In genomic region chr7:112183258-112183841, GRCm38 (mm10) we compare ENCODE assay signal across 8 mouse cellular contexts. TPM values are rescaled to one million over a fixed set of nuclear protein-coding genes. Genes with fewer than 3 reads are reported as not detected.
DNase-seq lines count a peak whose midpoint lies in the region; ATAC-seq and TF ChIP-seq lines count a peak whose summit lies in the region.

No protein-coding gene starts in this region.

- ATAC-seq in intestine, postnatal 0 days = no peak
- ATAC-seq in midbrain, embryonic 12.5 days (ENCODE audit: low FRiP score, low read depth) = peak; percentile 64

- peak; percentile 100 for TF ChIP-seq CTCF in intestine, postnatal 0 days (IDR thresholded peaks at IDR 0.05; ENCODE audit: low read depth)

- no peaks in the 10 kb centered on the region for H3K36me3 ChIP-seq in intestine, postnatal 0 days (ENCODE audit: control insufficient read depth, insufficient read depth)
- H3K36me3 ChIP-seq in midbrain, embryonic 12.5 days = no peaks in the 10 kb centered on the region

- H3K4me1 ChIP-seq in intestine, postnatal 0 days (replicated peaks; ENCODE audit: control insufficient read depth, insufficient read depth, low read length) = peaks cover 7% of the 10 kb centered on the region
- peaks cover 7% of the 10 kb centered on the region; the same call in 1 of the 2 replicates for H3K4me1 ChIP-seq in midbrain, embryonic 12.5 days

- H3K9me3 ChIP-seq in intestine, postnatal 0 days (ENCODE audit: control insufficient read depth) = no peaks in the 10 kb centered on the region
- H3K9me3 ChIP-seq in midbrain, embryonic 12.5 days = no peaks in the 10 kb centered on the region

- DNase-seq in adipocyte (ENCODE audit: low spot score) = peak; percentile 90
- peak; percentile 89 to 92 for DNase-seq in cerebellum, postnatal 4 days (ENCODE audit: low spot score in 2 of 2)
- DNase-seq in gastrocnemius, postnatal 10 days = peak; percentile 87
- peak; percentile 91 to 98 for DNase-seq in left cerebral cortex, postnatal 25 days (ENCODE audit: low spot score in 2 of 2)
- DNase-seq in skeletal muscle tissue, adult 2 months (ENCODE audit: low read depth, low spot score) = peak; percentile 91
- DNase-seq in yolk sac, embryonic 10.5 days (ENCODE audit: low spot score) = peak; percentile 68

- WGBS in intestine, postnatal 0 days = 36% methylated on average over 5 of the region's 5 CpGs
- WGBS in midbrain, embryonic 12.5 days = 35% methylated on average over 5 of the region's 5 CpGs

- H3K4me3 ChIP-seq in intestine, postnatal 0 days (ENCODE audit: low read depth, low read length) = no peak overlapping the region
- H3K4me3 ChIP-seq in midbrain, embryonic 12.5 days = no peak overlapping the region

- intact Hi-C loops in left cerebral cortex, postnatal 25 days (cut with DNase I) = loop anchor here (2.0 kb wide), 2 partner anchors 43 to 185 kb away; no protein-coding TSS in a partner anchor

- no peak overlapping the region for H3K9ac ChIP-seq in intestine, postnatal 0 days (ENCODE audit: low read depth, low read length)
- H3K9ac ChIP-seq in midbrain, embryonic 12.5 days (replicated peaks) = no peak overlapping the region

- H3K27ac ChIP-seq in intestine, postnatal 0 days (ENCODE audit: low read depth, low read length) = no peak overlapping the region
- no peak overlapping the region for H3K27ac ChIP-seq in midbrain, embryonic 12.5 days (replicated peaks)

- no peak overlapping the region for H3K4me2 ChIP-seq in intestine, postnatal 0 days (replicated peaks; ENCODE audit: low read depth)
- H3K4me2 ChIP-seq in midbrain, embryonic 12.5 days (replicated peaks) = no peak overlapping the region

- H3K27me3 ChIP-seq in intestine, postnatal 0 days (replicated peaks; ENCODE audit: control insufficient read depth, insufficient read depth, low read length) = no peaks in the 10 kb centered on the region
- H3K27me3 ChIP-seq in midbrain, embryonic 12.5 days = 0 out of 2 replicates have a peak, but pooled peaks cover 3% of the 10 kb centered on the region

RNA-seq across cellular contexts. Expression of gene Dkk3, which starts 24.5 kb away (rescaled TPM):
- 10 to 100 TPM; 10.9 to 13.7 TPM for total RNA-seq in gastrocnemius, postnatal 10 days (2021)
- 17.0 and 19.2 TPM in 2 replicates for polyA plus RNA-seq in intestine, postnatal 0 days (2015; fragmentation: Nextera tagmentation; extraction: Ambion mirVana)
- 100 to 1,000 TPM; 117 to 160 TPM for total RNA-seq in left cerebral cortex, postnatal 25 days (2021)
- 20.1 and 22.4 TPM in 2 replicates for polyA plus RNA-seq in midbrain, embryonic 12.5 days (2016; fragmentation: Nextera tagmentation; extraction: Ambion mirVana)

RNA-seq across cellular contexts. Expression of gene Mical2, which starts 42.3 kb away (rescaled TPM):
- 10 to 100 TPM; 41.4 to 50.9 TPM for total RNA-seq in gastrocnemius, postnatal 10 days (2021)
- 13.0 and 13.6 TPM in 2 replicates for polyA plus RNA-seq in intestine, postnatal 0 days (2015; fragmentation: Nextera tagmentation; extraction: Ambion mirVana)
- total RNA-seq in left cerebral cortex, postnatal 25 days (2021) = 100 to 1,000 TPM; 610 to 744 TPM
- 1.6 and 2.2 TPM in 2 replicates for polyA plus RNA-seq in midbrain, embryonic 12.5 days (2016; fragmentation: Nextera tagmentation; extraction: Ambion mirVana)

Comparison
In these comparisons a context has a peak if more than half of its experiments do, and no peak if none do; other contexts are left out.
1. RNA of gene Dkk3, which starts 24.5 kb away (total RNA-seq): 117 to 160 TPM in left cerebral cortex, postnatal 25 days; 10.9 to 13.7 TPM in gastrocnemius, postnatal 10 days; every median in the first group is over 4 times any median in the second.
2. RNA of gene Mical2, which starts 42.3 kb away (total RNA-seq): 610 to 744 TPM in left cerebral cortex, postnatal 25 days; 41.4 to 50.9 TPM in gastrocnemius, postnatal 10 days; every median in the first group is over 10 times any median in the second.
3. Peak in every context shown above with its lines, with median percentiles within 50 percentile points of each other: DNase-seq.